Mouse (Mus musculus) kidney, embryonic 14.5 days (tissue): ENCODE measurements around the gene Klhl35. TPM values are rescaled to one million over a fixed set of nuclear protein-coding genes. Genes with fewer than 3 reads are reported as not detected.

ENCODE experiments used
- ATAC-seq: fragments of 200-750 bp; cut with Nextera tagmentation; 2 replicates; pipeline ENCODE4 v1.8.0; 2017; ENCODE audit warnings: moderate number of reproducible peaks, mild to moderate bottlenecking, moderate TSS enrichment, moderate library complexity; ENCODE audit not compliant: low FRiP score, low TSS enrichment
- H3K27ac ChIP-seq: fragments of 300-500 bp; sonication (generic); 2 replicates; pipeline ENCODE4 v1.5.1; 2014; ENCODE audit warnings: low read depth, mild to moderate bottlenecking, low read length, moderate library complexity, mixed read lengths
- H3K27me3 ChIP-seq: fragments of 300-500 bp; sonication (generic); 2 replicates; pipeline ENCODE4 v1.6.1; 2014; ENCODE audit warnings: mild to moderate bottlenecking, low read length; ENCODE audit not compliant: control insufficient read depth, insufficient read depth
- H3K36me3 ChIP-seq: fragments of 300-500 bp; sonication (generic); 2 replicates; pipeline ENCODE4 v1.6.1; 2014; ENCODE audit warnings: low read length, mixed read lengths; ENCODE audit not compliant: control insufficient read depth, insufficient read depth
- H3K4me1 ChIP-seq: fragments of 300-500 bp; sonication (generic); 2 replicates; pipeline ENCODE4 v1.6.1; 2014; ENCODE audit warnings: low read length, mixed read lengths; ENCODE audit not compliant: control insufficient read depth, insufficient read depth
- H3K4me2 ChIP-seq: fragments of 300-500 bp; sonication (generic); replicated peaks from 2 replicates; pipeline ENCODE4 v1.6.1; 2014; ENCODE audit warnings: low read depth, mild to moderate bottlenecking, low read length
- H3K4me3 ChIP-seq: fragments of 300-500 bp; sonication (generic); 2 replicates; pipeline ENCODE4 v1.5.1; 2014; ENCODE audit warnings: mild to moderate bottlenecking, low read length
- H3K9ac ChIP-seq: fragments of 300-500 bp; sonication (generic); 2 replicates; pipeline ENCODE4 v1.6.1; 2014; ENCODE audit warnings: low read depth, mild to moderate bottlenecking, low read length, moderate library complexity
- H3K9me3 ChIP-seq: fragments of 300-500 bp; sonication (generic); 2 replicates; pipeline ENCODE4 v1.6.1; 2016; ENCODE audit warnings: low read length; ENCODE audit not compliant: control insufficient read depth
- WGBS: fragments of 180-500 bp; shearing (Covaris S2); extraction: QIAGEN DNeasy Blood & Tissue Kit; methylation state at CpG from one replicate; pipeline ENCODE4 v1.1.7; 2014; 5-methylcytosine and 5-hydroxymethylcytosine counted together
- polyA plus RNA-seq: library from polyadenylated mRNA; unstranded; fragments of >200 nt; fragmentation: Nextera tagmentation; extraction: Ambion mirVana; gene quantifications from 2 replicates; pipeline ENCODE4 v1.2.1, GENCODE M21; 2014

Klhl35 gene
- polyA plus RNA-seq, 1 experiment from 2014 or later, result 1.1 TPM

DNA sequence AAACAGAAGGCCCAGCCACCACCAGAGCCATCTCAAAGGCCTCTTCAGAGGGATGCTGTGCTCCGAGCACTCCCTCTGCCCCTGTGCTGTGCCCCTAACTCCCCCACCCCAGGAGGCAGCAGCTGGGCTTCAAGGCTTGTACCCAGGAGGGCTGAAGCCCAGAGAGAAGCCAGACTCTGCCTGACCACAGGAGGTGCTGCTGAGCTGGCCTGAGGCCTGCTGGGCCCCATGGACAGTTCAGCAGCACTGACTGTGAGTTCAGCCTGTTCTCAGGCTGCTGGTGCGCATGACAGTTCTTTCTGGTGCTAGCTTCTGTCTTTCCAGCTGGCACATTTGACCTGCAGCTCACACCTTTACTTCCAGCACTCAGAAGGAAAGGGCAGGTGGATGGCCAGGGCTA is 20.0 kb upstream of the Klhl35 start:
- no peak for ATAC-seq
- WGBS, result 62% methylated on average over 2 of the region's 2 CpGs
- Histone ChIP-seq H3K4me1 (peaks cover 15% of the 10 kb centered on the region; the same call in 1 of the 2 replicates), H3K9me3 (no peaks in the 10 kb centered on the region), H3K4me3 (no peak overlapping the region), H3K9ac (no peak overlapping the region), H3K27me3 (no peaks in the 10 kb centered on the region), H3K27ac (no peak overlapping the region), H3K36me3 (no peaks in the 10 kb centered on the region), H3K4me2 (no peak overlapping the region)

DNA sequence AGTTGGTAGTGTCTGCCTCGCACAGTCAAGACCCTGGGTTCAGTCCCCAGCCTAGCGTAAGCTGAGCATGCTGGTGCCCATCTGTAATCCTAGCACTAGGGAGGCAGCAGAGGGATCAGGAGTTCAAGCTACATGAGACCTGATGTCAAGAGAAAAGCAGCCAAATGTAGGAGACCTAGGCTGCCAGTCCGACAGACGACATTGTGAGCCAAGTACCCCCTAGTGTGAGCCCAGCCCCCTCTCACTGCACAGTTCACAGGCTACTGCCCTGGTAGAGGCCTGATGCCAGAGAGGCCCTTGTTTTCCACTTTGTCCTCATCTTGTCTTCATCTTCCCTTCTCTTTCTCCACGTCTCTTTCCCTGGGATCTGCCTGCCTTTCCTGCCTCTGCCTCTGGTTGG is 18.5 kb upstream of the Klhl35 start:
- H3K4me2 ChIP-seq, result no peak overlapping the region
- H3K4me1 ChIP-seq, result 0 out of 2 replicates have a peak, but pooled peaks cover 3% of the 10 kb centered on the region
- H3K9ac ChIP-seq, result no peak overlapping the region
- no peak overlapping the region for H3K4me3 ChIP-seq
- no peaks in the 10 kb centered on the region for H3K9me3 ChIP-seq
- H3K36me3 ChIP-seq, result no peaks in the 10 kb centered on the region
- WGBS, result 52% methylated on average over 5 of the region's 5 CpGs
- no peaks in the 10 kb centered on the region for H3K27me3 ChIP-seq
- no peak for ATAC-seq
- no peak overlapping the region for H3K27ac ChIP-seq

DNA sequence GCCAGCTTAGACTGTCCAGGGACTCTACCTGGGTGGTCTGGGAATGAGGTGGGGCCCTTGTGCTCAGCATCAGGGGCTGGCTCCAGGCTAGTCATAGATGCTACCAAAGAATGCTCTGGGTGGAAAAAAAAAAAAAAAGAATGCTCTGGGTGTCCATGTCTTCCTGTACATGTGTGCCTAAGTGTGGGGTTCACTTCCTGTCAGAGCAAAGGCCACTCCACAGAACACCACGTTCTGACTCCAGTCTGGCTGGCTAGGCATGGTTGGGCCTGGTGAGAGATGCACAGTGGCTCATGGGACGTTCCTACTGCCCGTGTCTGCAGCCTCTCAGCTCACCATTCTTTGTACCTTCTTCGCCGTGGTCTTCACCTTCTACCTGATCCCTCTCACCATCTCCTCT is 17.2 kb upstream of the Klhl35 start:
- Histone ChIP-seq H3K27ac (no peak overlapping the region), H3K4me1 (peaks cover 5% of the 10 kb centered on the region), H3K27me3 (no peaks in the 10 kb centered on the region), H3K9ac (no peak overlapping the region), H3K4me3 (no peak overlapping the region), H3K4me2 (no peak overlapping the region), H3K36me3 (no peaks in the 10 kb centered on the region), H3K9me3 (no peaks in the 10 kb centered on the region)
- no peak for ATAC-seq
- 78% methylated on average over 5 of the region's 5 CpGs for WGBS

DNA sequence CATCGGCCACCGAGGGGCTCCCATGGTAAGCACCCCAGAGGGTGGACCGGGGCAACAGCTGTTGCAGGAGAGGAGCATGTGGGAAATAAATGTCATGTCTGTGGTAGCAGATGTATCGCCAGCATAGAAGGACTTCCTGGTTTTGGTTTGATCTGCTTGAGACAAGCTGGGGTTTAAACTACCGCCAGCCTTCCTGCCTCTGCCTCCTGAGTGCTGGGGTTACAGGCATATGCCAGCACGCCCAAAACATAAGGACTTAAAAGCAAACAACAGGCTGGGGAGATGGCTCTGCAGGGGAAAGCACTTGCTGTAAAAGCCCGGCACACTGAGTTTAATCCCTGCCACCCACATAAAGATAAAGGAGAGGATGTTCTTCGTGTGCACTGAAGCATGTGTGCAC is 16.7 kb upstream of the Klhl35 start:
- Histone ChIP-seq H3K4me1 (peaks cover 8% of the 10 kb centered on the region), H3K27me3 (no peaks in the 10 kb centered on the region), H3K27ac (no peak overlapping the region), H3K4me3 (no peak overlapping the region), H3K36me3 (no peaks in the 10 kb centered on the region), H3K4me2 (no peak overlapping the region), H3K9me3 (no peaks in the 10 kb centered on the region), H3K9ac (no peak overlapping the region)
- no peak for ATAC-seq
- 58% methylated on average over 8 of the region's 8 CpGs for WGBS

DNA sequence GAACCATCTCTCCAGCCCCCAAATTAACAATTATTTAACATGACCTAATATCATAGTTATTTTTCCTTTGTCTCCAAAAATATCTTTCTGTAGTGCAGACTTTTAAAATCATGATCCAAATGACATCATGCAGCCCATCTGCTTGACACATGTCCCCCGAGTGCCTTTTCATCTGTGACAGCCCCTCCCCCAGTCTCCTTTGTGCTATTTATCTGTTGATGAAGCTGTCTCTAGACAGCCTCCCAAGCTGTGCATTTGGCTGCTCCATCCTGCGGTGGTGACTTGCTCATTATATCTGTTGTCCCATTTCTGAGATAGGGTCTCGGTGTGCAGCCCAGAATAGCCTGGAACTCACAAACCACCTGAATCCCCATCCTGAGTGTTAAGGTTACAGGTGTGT is 16.1 kb upstream of the Klhl35 start:
- Histone ChIP-seq H3K36me3 (no peaks in the 10 kb centered on the region), H3K4me2 (no peak overlapping the region), H3K9ac (no peak overlapping the region), H3K4me3 (no peak overlapping the region), H3K4me1 (peaks cover 14% of the 10 kb centered on the region), H3K27ac (no peak overlapping the region), H3K9me3 (no peaks in the 10 kb centered on the region), H3K27me3 (no peaks in the 10 kb centered on the region)
- WGBS, result 69% methylated on average over 3 of the region's 3 CpGs
- no peak for ATAC-seq

DNA sequence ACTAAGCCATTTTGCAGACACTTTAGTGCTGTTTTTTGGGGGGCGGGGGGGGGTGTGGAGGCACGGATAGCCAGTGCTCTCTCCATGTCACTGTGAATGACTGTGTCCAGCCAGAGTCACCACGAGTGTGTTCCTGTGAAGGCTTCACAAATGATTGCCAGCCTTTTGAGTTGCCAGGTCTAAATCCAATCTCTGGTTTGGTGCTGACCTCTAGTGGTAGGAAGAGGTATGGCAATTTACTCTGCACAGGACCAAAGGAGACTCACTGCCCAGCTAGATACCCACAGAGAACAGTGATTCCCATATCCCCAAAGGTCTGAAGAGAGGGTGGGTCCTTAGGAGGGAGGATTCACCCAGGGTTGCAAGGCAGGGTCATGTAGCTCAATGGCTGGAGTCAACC is 15.1 kb upstream of the Klhl35 start:
- H3K9me3 ChIP-seq, result no peaks in the 10 kb centered on the region
- no peak overlapping the region for H3K4me3 ChIP-seq
- no peak overlapping the region for H3K9ac ChIP-seq
- H3K4me1 ChIP-seq, result peaks cover 14% of the 10 kb centered on the region
- no peaks in the 10 kb centered on the region for H3K36me3 ChIP-seq
- WGBS, result 1% methylated on average over 3 of the region's 3 CpGs
- H3K4me2 ChIP-seq, result no peak overlapping the region
- no peak overlapping the region for H3K27ac ChIP-seq
- no peaks in the 10 kb centered on the region for H3K27me3 ChIP-seq
- peak; percentile 14; the same call in 1 of the 2 replicates for ATAC-seq

DNA sequence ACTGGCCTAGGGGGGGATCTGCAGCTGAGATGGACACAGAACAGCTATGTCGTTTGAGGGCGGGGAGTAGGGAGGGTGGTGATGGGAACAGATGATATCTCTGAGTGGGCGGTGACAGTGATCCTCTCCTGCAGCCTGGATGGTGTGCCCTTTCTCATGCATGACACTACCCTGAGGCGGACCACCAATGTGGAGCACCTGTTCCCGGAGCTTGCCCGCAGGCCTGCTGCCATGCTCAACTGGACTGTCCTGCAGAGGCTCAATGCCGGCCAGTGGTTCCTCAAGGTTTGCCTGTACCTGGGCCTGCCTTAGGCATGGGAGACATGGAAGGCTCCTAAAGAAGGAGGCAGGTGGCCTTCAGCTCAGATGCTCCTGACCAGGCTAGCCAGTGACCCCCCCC is 12.9 kb upstream of the Klhl35 start:
- no peak overlapping the region for H3K4me3 ChIP-seq
- H3K27me3 ChIP-seq, result no peaks in the 10 kb centered on the region
- no peaks in the 10 kb centered on the region for H3K9me3 ChIP-seq
- ATAC-seq, result peak; percentile 12; the same call in 1 of the 2 replicates
- no peak overlapping the region for H3K27ac ChIP-seq
- peaks cover 14% of the 10 kb centered on the region for H3K4me1 ChIP-seq
- H3K9ac ChIP-seq, result no peak overlapping the region
- 66% methylated on average over 7 of the region's 7 CpGs for WGBS
- no peak overlapping the region for H3K4me2 ChIP-seq
- H3K36me3 ChIP-seq, result no peaks in the 10 kb centered on the region

DNA sequence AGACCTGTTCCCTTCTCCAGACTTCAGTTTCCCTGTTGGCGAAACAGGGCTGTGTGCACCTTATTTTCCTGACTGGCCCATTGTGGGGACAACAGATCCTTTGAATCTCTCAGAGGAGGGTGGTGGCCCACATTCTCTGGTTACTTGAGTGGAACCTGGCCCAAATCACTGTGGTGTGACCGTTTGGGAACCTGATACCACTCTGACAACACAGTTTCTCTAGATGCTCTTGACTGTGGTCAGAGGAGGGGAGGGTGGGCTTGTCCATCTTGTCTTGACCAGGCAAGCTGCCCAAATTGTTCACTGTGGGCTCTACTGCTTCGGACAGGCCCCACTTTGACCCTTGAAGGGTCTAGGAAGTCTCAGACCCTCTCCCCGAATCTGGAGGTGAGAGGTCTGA is 11.8 kb upstream of the Klhl35 start:
- 40% methylated on average over 4 of the region's 4 CpGs for WGBS
- Histone ChIP-seq H3K4me1 (peaks cover 14% of the 10 kb centered on the region), H3K36me3 (no peaks in the 10 kb centered on the region), H3K27ac (peak overlapping the region; percentile 47), H3K4me2 (no peak overlapping the region), H3K4me3 (no peak overlapping the region), H3K27me3 (no peaks in the 10 kb centered on the region), H3K9me3 (no peaks in the 10 kb centered on the region), H3K9ac (no peak overlapping the region)
- peak; percentile 63 for ATAC-seq

DNA sequence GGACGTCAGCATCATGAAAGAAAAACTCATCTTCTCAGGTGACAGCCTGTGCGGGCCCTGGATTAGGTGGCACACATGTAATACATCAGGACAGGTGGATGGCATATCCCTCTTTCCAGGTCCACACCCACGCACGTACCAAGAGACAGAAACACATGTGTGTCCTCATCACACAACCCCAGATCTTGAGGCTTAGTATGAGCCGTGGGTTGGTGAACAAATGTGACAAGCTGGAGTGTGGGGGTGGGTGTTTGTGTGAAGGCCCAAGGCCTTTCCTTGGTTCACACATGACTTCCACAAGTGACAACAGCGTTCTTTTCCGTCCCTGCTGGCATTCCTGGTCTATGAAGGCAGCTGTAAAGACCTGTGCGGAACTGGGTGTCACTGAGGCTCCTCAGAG is 7.0 kb upstream of the Klhl35 start:
- Histone ChIP-seq H3K4me1 (peaks cover 7% of the 10 kb centered on the region; the same call in 1 of the 2 replicates), H3K9ac (no peak overlapping the region), H3K27ac (no peak overlapping the region), H3K4me2 (no peak overlapping the region), H3K9me3 (no peaks in the 10 kb centered on the region), H3K4me3 (no peak overlapping the region), H3K36me3 (no peaks in the 10 kb centered on the region; the same call in 1 of the 2 replicates), H3K27me3 (no peaks in the 10 kb centered on the region)
- no peak for ATAC-seq
- 75% methylated on average over 8 of the region's 8 CpGs for WGBS
